Mouse (Mus musculus) forebrain, embryonic 15.5 days (tissue): Measurements from ENCODE around the gene Vsx1. TPM values are rescaled to one million over a fixed set of nuclear protein-coding genes. Genes with fewer than 3 reads are reported as not detected.

Source experiments
- ATAC-seq: fragments of 200-750 bp; cut with Nextera tagmentation; replicated peaks from 2 replicates; pipeline ENCODE4 v1.8.0; 2017; ENCODE audit warnings: mild to moderate bottlenecking, moderate TSS enrichment, moderate library complexity
- H3K27ac ChIP-seq: fragments of 300-500 bp; sonication (generic); replicated peaks from 2 replicates; pipeline ENCODE4 v1.5.1; 2015; ENCODE audit warnings: mild to moderate bottlenecking, inconsistent platforms
- H3K27me3 ChIP-seq: fragments of 300-500 bp; sonication (generic); 2 replicates; pipeline ENCODE4 v1.6.1; 2015; ENCODE audit warnings: inconsistent platforms
- H3K36me3 ChIP-seq: fragments of 300-500 bp; sonication (generic); 2 replicates; pipeline ENCODE4 v1.6.1; 2015; ENCODE audit warnings: mild to moderate bottlenecking, inconsistent platforms
- H3K4me1 ChIP-seq: fragments of 300-500 bp; sonication (generic); 2 replicates; pipeline ENCODE4 v1.6.1; 2015; ENCODE audit warnings: inconsistent platforms
- H3K4me2 ChIP-seq: fragments of 300-500 bp; sonication (generic); replicated peaks from 2 replicates; pipeline ENCODE4 v1.6.1; 2015; ENCODE audit warnings: mild to moderate bottlenecking, inconsistent platforms
- H3K4me3 ChIP-seq: fragments of 300-500 bp; sonication (generic); 2 replicates; pipeline ENCODE4 v1.5.1; 2015; ENCODE audit warnings: mild to moderate bottlenecking, inconsistent platforms
- H3K9ac ChIP-seq: fragments of 300-500 bp; sonication (generic); replicated peaks from 2 replicates; pipeline ENCODE4 v1.6.1; 2015; ENCODE audit warnings: mild to moderate bottlenecking, inconsistent platforms
- H3K9me3 ChIP-seq: fragments of 300-500 bp; sonication (generic); 2 replicates; pipeline ENCODE4 v1.6.1; 2016; ENCODE audit warnings: inconsistent platforms
- WGBS: fragments of 180-500 bp; shearing (Covaris S2); methylation state at CpG from one replicate; pipeline ENCODE4 v1.1.7; 2015; ENCODE audit warnings: mixed read lengths; 5-methylcytosine and 5-hydroxymethylcytosine counted together
- polyA plus RNA-seq: library from polyadenylated mRNA; unstranded; fragments of >200 nt; fragmentation: Nextera tagmentation; extraction: Ambion mirVana; gene quantifications from 2 replicates; pipeline ENCODE4 v1.2.1, GENCODE M21; 2015

Gene Vsx1
- polyA plus RNA-seq = not detected in 2 replicates

- H3K27me3 ChIP-seq = peaks cover 42% of the 10 kb centered on the region
- peak within 1 kb of the TSS; percentile 25 for H3K9ac ChIP-seq
Observed at GRCm38 (mm10) chr2:150689223-150689800, at the start of gene Vsx1. Gene Vsx1 (minus strand): TSS chr2:150689360.

GRCm38 (mm10) chr2:150737881-150738280 lies 48.7 kb upstream of the Vsx1 start:
- no peak for ATAC-seq
- H3K4me2 ChIP-seq = no peak overlapping the region
- H3K9ac ChIP-seq = no peak overlapping the region
- H3K36me3 ChIP-seq = no peaks in the 10 kb centered on the region
- no peaks in the 10 kb centered on the region for H3K27me3 ChIP-seq
- no peak overlapping the region for H3K27ac ChIP-seq
- peaks cover 12% of the 10 kb centered on the region for H3K4me1 ChIP-seq
- no peak overlapping the region for H3K4me3 ChIP-seq
- H3K9me3 ChIP-seq = no peaks in the 10 kb centered on the region
- 84% methylated on average over 9 of the region's 9 CpGs for WGBS

More at GRCm38 (mm10) chr2:150689223-150689800, at the start of gene Vsx1:
- Histone ChIP-seq H3K9me3 (no peaks in the 10 kb centered on the region), H3K4me2 (peak within 1 kb of the TSS; percentile 56), H3K36me3 (no peaks in the 10 kb centered on the region), H3K27ac (no peak within 1 kb of the TSS), H3K4me1 (peaks cover 16% of the 10 kb centered on the region), H3K4me3 (peak within 1 kb of the TSS; percentile 34)
- 30% methylated on average over 16 of the region's 16 CpGs for WGBS
- peak; percentile 12 for ATAC-seq

- Histone ChIP-seq H3K4me1 (peaks cover 12% of the 10 kb centered on the region), H3K27me3 (no peaks in the 10 kb centered on the region), H3K4me3 (no peak overlapping the region), H3K27ac (peak overlapping the region; percentile 58), H3K9ac (no peak overlapping the region), H3K36me3 (no peaks in the 10 kb centered on the region), H3K9me3 (no peaks in the 10 kb centered on the region), H3K4me2 (peak overlapping the region; percentile 10; the same call in 1 of the 2 replicates)
- peak; percentile 96 for ATAC-seq
- WGBS = 5% methylated on average over 11 of the region's 11 CpGs
Observed at GRCm38 (mm10) chr2:150735756-150736576, 46.8 kb upstream of the Vsx1 start.

GRCm38 (mm10) chr2:150712167-150712674 lies 23.1 kb upstream of the Vsx1 start:
- Histone ChIP-seq H3K4me1 (no peaks in the 10 kb centered on the region), H3K27ac (no peak overlapping the region), H3K4me2 (no peak overlapping the region), H3K9ac (no peak overlapping the region), H3K9me3 (no peaks in the 10 kb centered on the region), H3K36me3 (no peaks in the 10 kb centered on the region), H3K4me3 (no peak overlapping the region), H3K27me3 (no peaks in the 10 kb centered on the region)
- 77% methylated on average over 4 of the region's 4 CpGs for WGBS
- no peak; the same call in 1 of the 2 replicates for ATAC-seq

- H3K4me3 ChIP-seq = no peak overlapping the region
- H3K27ac ChIP-seq = no peak overlapping the region
- no peak overlapping the region for H3K4me2 ChIP-seq
- H3K4me1 ChIP-seq = peaks cover 16% of the 10 kb centered on the region
- no peaks in the 10 kb centered on the region for H3K36me3 ChIP-seq
- H3K9me3 ChIP-seq = no peaks in the 10 kb centered on the region
- no peak for ATAC-seq
- 63% methylated on average over 6 of the region's 6 CpGs for WGBS
- H3K9ac ChIP-seq = no peak overlapping the region
- H3K27me3 ChIP-seq = peaks cover 40% of the 10 kb centered on the region
Observed at GRCm38 (mm10) chr2:150691481-150692170, 2.5 kb upstream of the Vsx1 start.

GRCm38 (mm10) chr2:150690216-150690615 lies 1.1 kb upstream of the Vsx1 start:
- no peak overlapping the region for H3K9ac ChIP-seq
- H3K27me3 ChIP-seq = peaks cover 42% of the 10 kb centered on the region
- no peak overlapping the region for H3K4me3 ChIP-seq
- no peak for ATAC-seq
- no peaks in the 10 kb centered on the region for H3K9me3 ChIP-seq
- no peaks in the 10 kb centered on the region for H3K36me3 ChIP-seq
- H3K4me1 ChIP-seq = peaks cover 16% of the 10 kb centered on the region
- 3% methylated on average over 11 of the region's 11 CpGs for WGBS
- no peak overlapping the region for H3K4me2 ChIP-seq
- no peak overlapping the region for H3K27ac ChIP-seq

- ATAC-seq = peak; percentile 76
- no peaks in the 10 kb centered on the region for H3K9me3 ChIP-seq
- H3K27me3 ChIP-seq = peaks cover 42% of the 10 kb centered on the region
- peak overlapping the region; percentile 25 for H3K9ac ChIP-seq
- whole genome bisulfite sequencing = under 1% methylated on average over 44 of the region's 44 CpGs
- no peak overlapping the region for H3K27ac ChIP-seq
- peak overlapping the region; percentile 34 for H3K4me3 ChIP-seq
- peaks cover 16% of the 10 kb centered on the region for H3K4me1 ChIP-seq
- peak overlapping the region; percentile 56 for H3K4me2 ChIP-seq
- H3K36me3 ChIP-seq = no peaks in the 10 kb centered on the region
Observed at GRCm38 (mm10) chr2:150688541-150689186, 496 bp downstream of the Vsx1 start.

GRCm38 (mm10) chr2:150687871-150688540 lies 1.2 kb downstream of the Vsx1 start:
- peak overlapping the region; percentile 56 for H3K4me2 ChIP-seq
- H3K27ac ChIP-seq = no peak overlapping the region
- peak overlapping the region; percentile 25 for H3K9ac ChIP-seq
- H3K4me3 ChIP-seq = peak overlapping the region; percentile 34
- no peaks in the 10 kb centered on the region for H3K9me3 ChIP-seq
- peaks cover 16% of the 10 kb centered on the region for H3K4me1 ChIP-seq
- H3K36me3 ChIP-seq = no peaks in the 10 kb centered on the region
- peak; percentile 6; the same call in 1 of the 2 replicates for ATAC-seq
- WGBS = 2% methylated on average over 23 of the region's 23 CpGs
- peaks cover 42% of the 10 kb centered on the region for H3K27me3 ChIP-seq

- ATAC-seq = no peak
- WGBS = 92% methylated on average over 9 of the region's 9 CpGs
Observed at GRCm38 (mm10) chr2:150685389-150685788, 3.8 kb downstream of the Vsx1 start.

GRCm38 (mm10) chr2:150684451-150684850 lies 4.7 kb downstream of the Vsx1 start:
- no peak overlapping the region for H3K4me2 ChIP-seq
- H3K27ac ChIP-seq = no peak overlapping the region
- WGBS = 86% methylated on average over 12 of the region's 12 CpGs
- H3K4me1 ChIP-seq = peaks cover 14% of the 10 kb centered on the region
- no peaks in the 10 kb centered on the region for H3K36me3 ChIP-seq
- H3K27me3 ChIP-seq = peaks cover 27% of the 10 kb centered on the region
- no peak for ATAC-seq
- H3K4me3 ChIP-seq = no peak overlapping the region
- H3K9me3 ChIP-seq = no peaks in the 10 kb centered on the region
- no peak overlapping the region for H3K9ac ChIP-seq

More at GRCm38 (mm10) chr2:150685389-150685788, 3.8 kb downstream of the Vsx1 start:
- Histone ChIP-seq H3K36me3 (no peaks in the 10 kb centered on the region), H3K9me3 (no peaks in the 10 kb centered on the region), H3K9ac (no peak overlapping the region), H3K4me3 (no peak overlapping the region), H3K4me2 (no peak overlapping the region), H3K27me3 (peaks cover 35% of the 10 kb centered on the region), H3K27ac (no peak overlapping the region), H3K4me1 (peaks cover 16% of the 10 kb centered on the region)

GRCm38 (mm10) chr2:150681581-150681980 lies 7.6 kb downstream of the Vsx1 start:
- no peaks in the 10 kb centered on the region for H3K4me1 ChIP-seq
- H3K27ac ChIP-seq = no peak overlapping the region
- H3K4me3 ChIP-seq = no peak overlapping the region
- peaks cover under 1% of the 10 kb centered on the region; the same call in 1 of the 2 replicates for H3K27me3 ChIP-seq
- no peak for ATAC-seq
- H3K9ac ChIP-seq = no peak overlapping the region
- 74% methylated on average over 4 of the region's 4 CpGs for WGBS
- no peaks in the 10 kb centered on the region for H3K9me3 ChIP-seq
- no peaks in the 10 kb centered on the region for H3K36me3 ChIP-seq
- H3K4me2 ChIP-seq = no peak overlapping the region
